Mouse (Mus musculus): ENCODE results near the gene Foxa2.

Gene Foxa2

DNA sequence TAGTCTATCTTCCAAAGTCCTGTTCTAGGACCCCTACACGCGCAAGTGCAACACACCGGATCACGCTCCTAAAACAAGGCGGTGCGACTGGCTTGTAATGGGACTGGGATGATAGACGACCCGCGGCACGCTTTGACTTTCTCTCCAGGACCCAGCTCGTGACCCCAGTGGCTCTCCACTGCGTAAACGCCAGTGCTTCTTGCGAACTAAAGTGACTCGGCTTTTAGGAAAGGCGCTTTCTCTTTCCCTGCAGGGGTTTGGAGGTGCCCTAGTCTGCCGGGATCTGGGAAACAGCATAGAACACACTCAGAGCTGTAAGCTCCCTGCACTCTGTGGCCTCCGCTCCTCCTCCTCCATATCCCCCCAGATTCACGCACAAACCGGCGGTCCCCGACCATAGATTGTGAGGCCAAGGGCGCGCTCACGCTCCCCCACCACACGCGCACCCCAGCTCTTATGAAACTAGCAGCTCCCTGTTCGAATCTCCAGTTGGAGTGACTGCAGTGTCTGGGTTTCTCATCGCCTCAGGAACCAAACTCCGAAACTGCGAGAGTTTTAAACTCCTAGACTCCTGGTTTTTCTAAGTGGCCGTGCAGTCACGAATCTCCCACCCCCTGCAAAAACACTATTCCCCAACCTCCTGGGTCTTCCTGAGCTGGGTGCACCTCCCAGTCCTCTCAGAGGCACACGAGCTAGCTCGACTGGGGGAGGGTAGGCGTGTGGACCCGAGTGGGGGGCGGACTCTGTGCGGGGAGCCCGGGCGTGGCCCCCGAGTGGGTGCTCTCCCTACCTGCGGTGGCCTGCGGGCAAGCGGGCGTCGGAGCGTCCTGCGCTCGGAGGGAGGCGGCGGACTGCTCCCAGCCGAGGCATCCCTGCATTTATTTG, 7.2 kb downstream of the Foxa2 start:
- 2% methylated on average over 53 of the region's 53 CpGs for WGBS

GRCm38 (mm10) chr2:148038366-148039310, 8.1 kb downstream of the Foxa2 start:
- 4% methylated on average over 42 of the region's 42 CpGs for WGBS

- 8% methylated on average over 4 of the region's 4 CpGs for WGBS
These were observed 10.1 kb downstream of the Foxa2 start for GRCm38 (mm10) chr2:148036611-148037160.

- 4% methylated on average over 6 of the region's 6 CpGs for WGBS
These were observed 15.6 kb downstream of the Foxa2 start for GRCm38 (mm10) chr2:148030991-148031675.

- WGBS = 3% methylated on average over 11 of the region's 11 CpGs
These were observed 16.2 kb downstream of the Foxa2 start for GRCm38 (mm10) chr2:148030613-148030935.

DNA sequence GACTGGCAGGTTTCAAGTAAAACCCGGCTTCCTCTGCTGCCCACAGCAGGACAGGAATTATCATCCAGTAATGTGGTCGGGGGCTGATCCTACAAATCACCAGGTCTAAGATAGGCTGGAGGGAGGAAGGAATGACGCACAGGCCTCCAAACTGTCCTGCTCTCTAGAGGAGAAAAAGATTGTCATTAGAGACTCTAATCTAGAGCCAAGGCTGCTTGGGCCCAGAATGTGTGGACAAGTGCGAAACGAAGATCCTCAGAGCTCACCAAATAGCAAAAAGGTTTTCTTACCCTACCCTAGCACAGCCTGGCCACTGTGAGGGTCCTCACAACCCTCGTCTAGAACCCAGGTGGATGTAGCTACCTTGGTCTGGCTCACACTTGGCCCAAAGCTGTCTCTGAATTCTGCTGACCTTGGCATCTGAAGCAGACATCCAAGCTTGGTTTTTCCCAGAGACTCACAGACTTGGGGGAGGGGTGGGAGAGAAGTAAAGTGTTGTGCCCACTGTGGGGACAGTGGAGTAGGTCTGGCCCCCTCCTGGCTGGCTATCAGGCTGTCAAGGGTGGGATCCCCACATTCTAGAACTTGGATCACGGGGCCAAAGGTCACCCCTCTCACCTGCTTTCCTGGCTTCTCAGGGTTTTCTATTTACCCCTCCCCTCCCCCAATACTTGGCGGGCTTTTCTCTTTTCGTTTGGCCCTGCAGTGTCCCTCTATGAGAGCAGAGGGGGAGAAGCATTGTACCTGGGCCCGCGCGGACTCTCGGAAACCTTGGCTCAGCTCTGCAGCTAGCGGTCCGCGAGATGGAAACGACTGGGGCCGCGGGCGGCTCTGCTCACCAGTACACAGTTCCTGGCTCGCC, 16.8 kb downstream of the Foxa2 start:
- WGBS = 4% methylated on average over 21 of the region's 21 CpGs

DNA sequence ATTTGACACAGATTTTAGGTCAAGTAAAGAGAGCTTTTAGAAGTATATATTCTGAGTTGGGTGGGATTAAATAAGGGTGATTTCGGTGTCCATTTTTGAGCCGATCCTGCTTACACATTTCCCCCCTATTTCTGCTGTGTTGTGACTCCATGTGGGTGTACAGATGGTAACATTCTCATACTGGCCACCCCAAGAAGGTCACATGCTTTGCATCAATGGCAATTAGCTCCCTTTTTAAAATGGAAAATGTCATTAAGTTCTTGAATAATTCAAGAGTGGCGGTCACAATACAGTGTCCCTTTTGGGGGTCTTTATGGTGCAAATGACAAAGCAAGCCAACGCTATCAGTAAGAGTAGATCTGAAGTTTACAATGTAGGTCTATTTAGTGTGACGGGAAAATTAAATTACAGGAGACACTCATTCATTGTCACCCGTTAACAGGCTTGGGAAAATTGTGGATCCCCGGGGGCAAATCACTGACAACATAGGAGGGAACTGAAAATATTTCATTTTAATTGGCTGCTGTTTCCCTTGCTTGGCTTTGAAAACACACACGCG, 17.6 kb downstream of the Foxa2 start:
- WGBS = 15% methylated on average over 9 of the region's 9 CpGs

DNA sequence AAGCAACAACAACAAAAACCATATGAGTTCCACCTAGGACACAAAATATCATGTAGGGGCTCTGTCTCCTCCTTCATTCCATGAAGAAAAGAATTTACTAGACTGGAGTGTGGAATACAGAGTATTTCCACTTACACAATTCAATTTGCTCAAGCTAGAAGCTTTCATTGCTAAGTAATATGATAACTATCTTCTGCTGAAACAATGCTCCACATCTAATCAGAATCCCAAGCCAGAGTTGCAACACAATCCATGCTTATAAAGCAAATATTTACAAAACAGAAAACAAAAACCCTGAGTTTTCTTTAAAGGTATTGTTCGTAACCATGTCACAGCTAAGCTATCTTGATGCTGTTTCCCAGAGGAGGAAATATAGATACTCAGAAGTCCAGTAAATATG, 20.4 kb downstream of the Foxa2 start:
- 80% methylated on average over 1 of the region's 1 CpGs for WGBS

DNA sequence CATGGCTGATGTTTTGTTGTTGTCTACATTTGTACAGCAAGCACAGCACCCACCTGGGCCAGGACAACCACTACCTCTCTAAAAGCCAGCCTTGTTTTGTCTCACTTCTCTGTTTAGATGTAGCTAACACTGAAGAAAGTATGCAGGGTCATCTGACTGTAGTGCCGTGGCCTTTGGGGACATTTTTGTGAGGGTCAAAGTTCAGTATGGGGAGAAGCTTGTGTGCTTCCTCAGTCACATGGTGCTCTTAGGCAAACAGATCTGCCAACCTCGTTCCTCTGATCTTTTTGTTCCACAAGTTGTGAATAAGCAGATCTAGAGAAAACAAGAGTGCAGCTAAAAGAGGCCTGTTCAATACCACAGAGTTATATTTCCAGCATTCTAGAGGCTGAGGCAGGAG, 21.3 kb downstream of the Foxa2 start:
- 55% methylated on average over 2 of the region's 2 CpGs for WGBS

GRCm38 (mm10) chr2:148024268-148024935, 22.4 kb downstream of the Foxa2 start:
- 71% methylated on average over 9 of the region's 9 CpGs for WGBS

- WGBS = 7% methylated on average over 12 of the region's 12 CpGs
These were observed 23.4 kb downstream of the Foxa2 start for GRCm38 (mm10) chr2:148023340-148023806.

- 22% methylated on average over 5 of the region's 5 CpGs for WGBS
These were observed 24.7 kb downstream of the Foxa2 start for GRCm38 (mm10) chr2:148021919-148022570.

DNA sequence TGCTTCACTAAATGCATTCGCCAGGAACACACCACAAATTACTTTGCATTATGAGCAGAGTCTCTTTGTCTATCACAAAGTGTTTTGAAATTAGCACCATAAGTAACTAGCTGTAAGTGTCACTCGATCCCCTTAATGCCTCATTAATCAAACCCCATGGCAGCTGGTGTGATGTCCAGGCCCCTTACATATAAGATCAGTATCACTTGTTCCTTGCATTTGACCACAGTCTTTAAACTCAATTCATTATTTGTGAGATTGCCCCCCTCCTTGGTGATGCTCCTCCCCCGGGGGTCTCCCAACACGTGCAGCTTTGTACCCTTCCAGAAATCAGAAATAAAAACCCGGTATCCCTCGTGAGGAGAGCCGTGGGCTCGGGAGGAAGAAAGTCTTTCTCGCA, 25.8 kb downstream of the Foxa2 start:
- 18% methylated on average over 9 of the region's 9 CpGs for WGBS

GRCm38 (mm10) chr2:148020125-148020524, 26.6 kb downstream of the Foxa2 start:
- 21% methylated on average over 3 of the region's 3 CpGs for WGBS

DNA sequence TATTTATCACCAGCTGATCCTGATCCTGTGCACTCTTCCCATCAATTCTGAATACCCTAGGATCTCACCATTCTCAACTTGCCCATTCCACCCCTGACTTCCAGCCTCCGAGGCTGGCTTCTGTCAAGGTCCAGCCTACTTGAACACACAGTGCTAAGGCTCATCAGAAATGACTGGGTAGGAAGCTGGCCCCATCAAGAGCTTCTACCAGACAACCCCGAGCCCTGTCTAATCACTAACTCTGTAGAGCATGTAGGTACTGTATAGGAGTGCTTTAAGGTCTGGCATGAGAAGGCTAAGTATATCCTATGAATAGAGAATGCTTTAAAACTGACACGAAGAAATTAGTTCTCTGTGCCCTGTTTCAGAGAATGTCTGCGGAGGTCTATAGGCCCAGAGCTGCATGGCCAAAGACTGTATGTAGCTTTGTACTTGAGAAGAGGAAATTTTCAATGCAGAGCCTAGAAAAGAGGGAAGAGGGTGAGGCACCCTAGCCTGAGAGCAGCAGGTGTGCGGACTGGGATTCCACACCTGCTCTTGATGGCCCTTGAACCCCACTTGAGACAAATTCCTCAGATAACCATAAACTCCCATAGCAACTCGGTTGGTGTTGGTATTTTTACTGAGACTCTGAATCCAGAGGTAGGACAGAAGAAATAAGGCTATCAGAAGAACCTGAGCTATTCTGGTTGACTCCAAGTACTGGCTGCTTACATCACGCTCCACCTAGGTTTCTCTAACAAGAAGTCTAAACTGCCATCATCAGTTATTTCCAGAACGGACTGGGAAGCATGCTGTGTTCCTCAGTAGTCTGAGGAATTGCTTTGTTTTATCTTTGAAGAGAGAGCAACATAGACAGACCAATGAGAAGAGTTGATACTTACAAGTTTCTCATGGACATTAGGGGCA, 28.7 kb downstream of the Foxa2 start:
- WGBS = 88% methylated on average over 8 of the region's 8 CpGs

- WGBS = 82% methylated on average over 3 of the region's 3 CpGs
These were observed 33.4 kb downstream of the Foxa2 start for GRCm38 (mm10) chr2:148013382-148013781.

DNA sequence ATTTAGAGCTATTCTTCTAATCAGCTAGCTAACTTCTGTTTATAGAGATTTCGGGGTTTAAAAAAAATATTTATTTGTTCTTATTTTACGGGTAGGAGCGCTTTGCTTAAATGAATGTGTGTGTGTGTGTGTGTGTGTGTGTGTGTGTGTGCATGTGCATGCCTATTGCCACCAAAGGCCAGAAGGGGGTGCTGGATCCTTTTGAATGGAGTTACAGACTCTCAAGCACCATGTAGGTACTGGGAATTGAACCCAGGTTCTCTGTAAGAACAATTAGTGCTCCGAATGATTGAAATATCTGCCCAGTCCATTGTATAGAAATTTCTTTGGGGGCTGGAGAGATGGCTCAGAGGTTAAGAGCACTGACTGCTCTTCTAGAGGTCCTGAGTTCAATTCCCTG, 37.7 kb downstream of the Foxa2 start:
- 98% methylated on average over 4 of the region's 4 CpGs for WGBS
